Comparison of ENCODE assay signal across 8 mouse cellular contexts in the genomic region with DNA sequence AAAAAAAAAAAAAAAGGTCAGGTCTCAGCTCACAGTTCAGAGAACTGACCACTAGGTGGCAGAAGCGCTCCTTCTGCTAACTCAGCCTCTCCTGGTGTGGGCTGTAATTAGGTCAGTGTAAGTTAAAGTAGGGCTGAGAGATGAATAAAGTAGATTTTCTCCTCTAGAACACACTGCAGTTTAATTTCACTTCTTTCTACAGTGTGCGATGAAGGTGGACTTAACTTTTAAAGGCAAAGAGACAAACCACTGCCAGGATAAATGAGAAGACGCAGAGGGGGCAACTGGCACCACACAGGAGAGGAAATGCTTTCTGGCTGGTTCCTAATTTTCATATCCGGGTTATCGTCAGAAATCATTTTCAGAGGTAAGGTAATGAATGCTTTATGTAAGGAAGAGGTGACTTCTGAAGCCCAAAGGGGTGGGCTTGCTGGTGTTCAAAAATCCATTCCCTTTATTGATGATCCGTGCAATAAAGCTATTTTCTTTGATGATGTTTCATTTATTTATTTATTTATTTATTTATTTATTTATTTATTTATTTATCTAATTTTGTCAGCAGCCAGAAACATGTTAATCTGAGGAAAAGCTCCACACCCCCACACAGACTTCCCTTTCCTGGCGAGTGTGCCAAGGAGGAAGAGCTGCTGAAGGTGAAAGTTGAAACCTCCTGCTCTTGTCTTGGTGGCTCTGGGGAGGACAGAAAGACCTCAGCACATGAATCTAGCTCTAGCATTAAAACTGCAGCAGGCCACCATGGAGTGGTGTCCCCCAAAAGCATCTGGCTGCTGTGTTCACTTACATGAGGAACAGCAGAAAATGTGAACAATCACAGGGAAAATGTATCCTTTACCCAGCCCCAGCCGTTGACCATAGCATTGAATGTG.
DNase-seq lines count a peak whose midpoint lies in the region; ATAC-seq and TF ChIP-seq lines count a peak whose summit lies in the region.

No protein-coding gene starts in this region.

- no peak overlapping the region for H3K4me2 ChIP-seq in limb, embryonic 11.5 days (ENCODE audit: low read depth, severe bottlenecking)
- H3K4me2 ChIP-seq in midbrain, embryonic 13.5 days (replicated peaks) = peak overlapping the region; percentile 34

- no peaks in the 10 kb centered on the region for H3K36me3 ChIP-seq in embryonic facial prominence, embryonic 10.5 days (replicated peaks)
- no peaks in the 10 kb centered on the region for H3K36me3 ChIP-seq in kidney, adult 2 months (ENCODE audit: control insufficient read depth, insufficient read depth, low read length)
- no peaks in the 10 kb centered on the region for H3K36me3 ChIP-seq in limb, embryonic 11.5 days (ENCODE audit: control insufficient read depth, insufficient read depth, low read length)
- no peaks in the 10 kb centered on the region for H3K36me3 ChIP-seq in midbrain, embryonic 13.5 days
- no peaks in the 10 kb centered on the region for H3K36me3 ChIP-seq in small intestine, adult 2 months (ENCODE audit: control insufficient read depth, insufficient read depth, low read length)

- no peaks in the 10 kb centered on the region for H3K9me3 ChIP-seq in embryonic facial prominence, embryonic 10.5 days
- no peaks in the 10 kb centered on the region for H3K9me3 ChIP-seq in limb, embryonic 11.5 days (ENCODE audit: control insufficient read depth, low read length)
- H3K9me3 ChIP-seq in midbrain, embryonic 13.5 days = no peaks in the 10 kb centered on the region

- no peaks in the 10 kb centered on the region for H3K27me3 ChIP-seq in embryonic facial prominence, embryonic 10.5 days (replicated peaks; ENCODE audit: low read depth, poor library complexity, severe bottlenecking)
- no peaks in the 10 kb centered on the region for H3K27me3 ChIP-seq in kidney, adult 2 months (replicated peaks; ENCODE audit: control insufficient read depth, insufficient read depth, low read length)
- no peaks in the 10 kb centered on the region for H3K27me3 ChIP-seq in limb, embryonic 11.5 days (ENCODE audit: control insufficient read depth, insufficient read depth, low read length)
- H3K27me3 ChIP-seq in midbrain, embryonic 13.5 days = no peaks in the 10 kb centered on the region
- H3K27me3 ChIP-seq in small intestine, adult 2 months (ENCODE audit: control insufficient read depth, insufficient read depth, low read length) = no peaks in the 10 kb centered on the region

- TF ChIP-seq CTCF in kidney, adult 2 months (conservative IDR thresholded peaks at IDR 0.05; ENCODE audit: insufficient read depth, insufficient read length, low read depth, low read length) = peak; percentile 85
- peak; percentile 70; the same call in 1 of the 2 replicates for TF ChIP-seq CTCF in small intestine, adult 2 months (IDR thresholded peaks at IDR 0.05; ENCODE audit: extremely low read depth, insufficient read length, insufficient replicate concordance, low read depth, low read length)

- peaks cover 6% of the 10 kb centered on the region; the same call in 1 of the 2 replicates for H3K4me1 ChIP-seq in embryonic facial prominence, embryonic 10.5 days
- H3K4me1 ChIP-seq in kidney, adult 2 months (ENCODE audit: control insufficient read depth, insufficient read depth, low read length) = no peaks in the 10 kb centered on the region
- no peaks in the 10 kb centered on the region for H3K4me1 ChIP-seq in limb, embryonic 11.5 days (ENCODE audit: control insufficient read depth, insufficient read depth, low read length)
- H3K4me1 ChIP-seq in midbrain, embryonic 13.5 days (replicated peaks) = peaks cover 11% of the 10 kb centered on the region
- H3K4me1 ChIP-seq in small intestine, adult 2 months (ENCODE audit: control insufficient read depth, insufficient read depth, insufficient read length, low read length) = no peaks in the 10 kb centered on the region

- peak; percentile 26 for DNase-seq in 3134 (ENCODE audit: extremely low read depth, insufficient read length, low spot score)
- DNase-seq in adrenal gland, postnatal 14 days = peak; percentile 87
- DNase-seq in embryonic facial prominence, embryonic 10.5 days (ENCODE audit: low spot score) = peak; percentile 77
- peak; percentile 72 to 86 for DNase-seq in heart, adult 18-20 months
- DNase-seq in kidney, adult 2 months = peak; percentile 74
- DNase-seq in limb, embryonic 11.5 days (ENCODE audit: low spot score) = peak; percentile 88

- 40% methylated on average over 8 of the region's 8 CpGs for WGBS in embryonic facial prominence, embryonic 10.5 days
- WGBS in kidney, adult 2 months = 32% methylated on average over 8 of the region's 8 CpGs
- 39% methylated on average over 8 of the region's 8 CpGs for WGBS in limb, embryonic 11.5 days
- 38% methylated on average over 8 of the region's 8 CpGs for WGBS in midbrain, embryonic 13.5 days
- WGBS in small intestine, adult 2 months = 37% methylated on average over 8 of the region's 8 CpGs

- no peak overlapping the region for H3K4me3 ChIP-seq in embryonic facial prominence, embryonic 10.5 days
- no peak overlapping the region for H3K4me3 ChIP-seq in kidney, adult 2 months (ENCODE audit: insufficient read depth, low read depth, low read length)
- H3K4me3 ChIP-seq in limb, embryonic 11.5 days (ENCODE audit: low read depth, low read length) = no peak overlapping the region
- no peak overlapping the region for H3K4me3 ChIP-seq in midbrain, embryonic 13.5 days (replicated peaks)
- no peak overlapping the region for H3K4me3 ChIP-seq in small intestine, adult 2 months (ENCODE audit: low read depth, low read length)

- ATAC-seq in limb, embryonic 11.5 days (ENCODE audit: insufficient number of reproducible peaks, low FRiP score, low TSS enrichment, low read depth) = peak; percentile 88; the same call in 1 of the 2 replicates
- ATAC-seq in midbrain, embryonic 13.5 days = peak; percentile 89

- peak overlapping the region; percentile 30 for H3K27ac ChIP-seq in embryonic facial prominence, embryonic 10.5 days (replicated peaks)
- H3K27ac ChIP-seq in kidney, adult 2 months (ENCODE audit: insufficient read depth, low read depth, low read length) = no peak overlapping the region
- H3K27ac ChIP-seq in limb, embryonic 11.5 days (replicated peaks; ENCODE audit: low read depth, low read length) = no peak overlapping the region
- H3K27ac ChIP-seq in midbrain, embryonic 13.5 days = no peak overlapping the region
- H3K27ac ChIP-seq in small intestine, adult 2 months (ENCODE audit: insufficient read depth, low read depth, low read length) = no peak overlapping the region

- no peak overlapping the region for H3K9ac ChIP-seq in limb, embryonic 11.5 days (ENCODE audit: low read length)
- no peak overlapping the region for H3K9ac ChIP-seq in midbrain, embryonic 13.5 days (replicated peaks)

- no peak for TF ChIP-seq POLR2A in kidney, adult 2 months (IDR thresholded peaks at IDR 0.05; ENCODE audit: low read depth, low read length)
- no peak for TF ChIP-seq POLR2A in small intestine, adult 2 months (IDR thresholded peaks at IDR 0.05; ENCODE audit: low read depth, low read length)

Comparison
In these comparisons a context has a peak if more than half of its experiments do, and no peak if none do; other contexts are left out.
1. DNase-seq: peak in every context shown above with its lines; median percentile 88 in limb, embryonic 11.5 days; 87 in adrenal gland, postnatal 14 days; 79 in heart, adult 18-20 months; 77 in embryonic facial prominence, embryonic 10.5 days; 74 in kidney, adult 2 months; 26 in 3134.